Mouse (Mus musculus): ENCODE measurements around the gene Gpc3.

DNA sequence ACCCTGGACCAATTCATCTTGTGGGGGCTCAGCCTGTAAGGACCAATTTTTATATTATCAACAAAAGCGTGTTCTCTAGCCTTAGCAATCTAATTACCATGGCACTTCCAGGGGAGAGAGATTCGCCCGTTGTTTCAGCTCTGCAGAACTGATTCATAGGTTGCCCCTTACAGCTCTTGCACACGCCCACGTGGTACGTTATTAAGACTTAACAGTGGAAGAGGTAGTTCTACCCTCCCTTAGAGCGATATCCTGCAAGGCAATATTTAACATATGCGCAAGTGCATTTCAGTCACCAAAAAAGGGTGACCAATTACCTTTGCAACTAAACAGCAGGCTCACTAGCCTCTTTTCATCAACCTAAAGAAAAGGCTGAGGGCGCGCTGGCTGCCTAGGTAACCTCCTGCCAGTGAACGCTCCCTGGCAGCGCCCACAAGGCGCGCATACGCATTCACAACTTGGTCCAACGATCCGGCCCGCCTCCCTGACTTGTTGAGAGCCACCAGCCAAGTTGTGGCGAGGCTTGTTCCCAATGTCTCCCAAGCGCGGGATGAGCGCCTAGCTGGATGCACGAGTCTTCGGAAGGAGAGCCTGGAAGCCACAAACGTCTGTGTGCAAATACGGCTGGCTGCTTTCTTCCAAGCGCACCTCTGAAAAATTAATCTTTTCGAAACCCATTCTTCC lies 1.6 kb downstream of the Gpc3 start:
- TF ChIP-seq EP300 (IDR thresholded peaks at IDR 0.05; ENCODE audit: insufficient read depth, low read depth, low read length) (no peak), CTCF (IDR thresholded peaks at IDR 0.05) (no peak)
